Mouse (Mus musculus) kidney, postnatal 0 days (tissue): ENCODE data around the gene Abhd5. TPM values are rescaled to one million over a fixed set of nuclear protein-coding genes. Genes with fewer than 3 reads are reported as not detected.

ENCODE experiments used
- ATAC-seq: fragments of 200-750 bp; cut with Nextera tagmentation; replicated peaks from 2 replicates; pipeline ENCODE4 v1.8.0; 2017; ENCODE audit warnings: low read depth, moderate number of reproducible peaks, moderate TSS enrichment, moderate library complexity; ENCODE audit not compliant: low FRiP score
- DNase-seq: peaks from one replicate; pipeline ENCODE4 v3.0.0-alpha.2; 2016; ENCODE audit warnings: low spot score
- H3K27ac ChIP-seq: fragments of 300-500 bp; sonication (generic); 2 replicates; pipeline ENCODE4 v1.5.1; 2014; ENCODE audit warnings: mild to moderate bottlenecking
- H3K27me3 ChIP-seq: fragments of 300-500 bp; sonication (generic); 2 replicates; pipeline ENCODE4 v1.6.1; 2014; ENCODE audit warnings: low read length, mixed read lengths; ENCODE audit not compliant: insufficient read depth
- H3K36me3 ChIP-seq: fragments of 300-500 bp; sonication (generic); 2 replicates; pipeline ENCODE4 v1.6.1; 2014; ENCODE audit warnings: low read length, mixed read lengths; ENCODE audit not compliant: insufficient read depth
- H3K4me1 ChIP-seq: fragments of 300-500 bp; sonication (generic); replicated peaks from 2 replicates; pipeline ENCODE4 v1.6.1; 2014; ENCODE audit warnings: antibody characterized with exemption, low read length, mixed read lengths; ENCODE audit not compliant: insufficient read depth
- H3K4me2 ChIP-seq: fragments of 300-500 bp; sonication (generic); 2 replicates; pipeline ENCODE4 v1.6.1; 2014; ENCODE audit warnings: mild to moderate bottlenecking, low read length, moderate library complexity, mixed read lengths
- H3K4me3 ChIP-seq: fragments of 300-500 bp; sonication (generic); replicated peaks from 2 replicates; pipeline ENCODE4 v1.5.1; 2014; ENCODE audit warnings: low read depth, low read length
- H3K9ac ChIP-seq: fragments of 300-500 bp; sonication (generic); 2 replicates; pipeline ENCODE4 v1.6.1; 2014; ENCODE audit warnings: low read depth, low read length
- H3K9me3 ChIP-seq: fragments of 300-500 bp; sonication (generic); replicated peaks from 2 replicates; pipeline ENCODE4 v1.6.1; 2016; ENCODE audit warnings: low read length, inconsistent platforms, mixed read lengths
- CTCF ChIP-seq: IDR thresholded peaks from 2 replicates; pipeline ENCODE4 v1.5.1; 2016; ENCODE audit warnings: antibody characterized with exemption, low read depth, mild to moderate bottlenecking, moderate library complexity
- WGBS: fragments of 180-500 bp; shearing (Covaris S2); extraction: QIAGEN DNeasy Blood & Tissue Kit; methylation state at CpG from one replicate; pipeline ENCODE4 v1.1.7; 2014; 5-methylcytosine and 5-hydroxymethylcytosine counted together
- polyA plus RNA-seq: library from polyadenylated mRNA; unstranded; fragments of >200 nt; fragmentation: Nextera tagmentation; extraction: Ambion mirVana; gene quantifications from 2 replicates; pipeline ENCODE4 v1.2.1, GENCODE M21; 2015

Abhd5 gene
- polyA plus RNA-seq, 1 experiment from 2014 or later, result 30.3 TPM

GRCm38 (mm10) chr9:122322356-122322755, 29.1 kb upstream of the Abhd5 start:
- 67% methylated on average over 3 of the region's 3 CpGs for WGBS
- Histone ChIP-seq H3K4me3 (no peak overlapping the region), H3K36me3 (no peaks in the 10 kb centered on the region), H3K9ac (no peak overlapping the region), H3K4me2 (no peak overlapping the region), H3K27me3 (no peaks in the 10 kb centered on the region), H3K4me1 (no peaks in the 10 kb centered on the region), H3K27ac (no peak overlapping the region), H3K9me3 (no peaks in the 10 kb centered on the region)
- ATAC-seq (no peak), DNase-seq (no peak)
- no peak for TF ChIP-seq CTCF

DNA sequence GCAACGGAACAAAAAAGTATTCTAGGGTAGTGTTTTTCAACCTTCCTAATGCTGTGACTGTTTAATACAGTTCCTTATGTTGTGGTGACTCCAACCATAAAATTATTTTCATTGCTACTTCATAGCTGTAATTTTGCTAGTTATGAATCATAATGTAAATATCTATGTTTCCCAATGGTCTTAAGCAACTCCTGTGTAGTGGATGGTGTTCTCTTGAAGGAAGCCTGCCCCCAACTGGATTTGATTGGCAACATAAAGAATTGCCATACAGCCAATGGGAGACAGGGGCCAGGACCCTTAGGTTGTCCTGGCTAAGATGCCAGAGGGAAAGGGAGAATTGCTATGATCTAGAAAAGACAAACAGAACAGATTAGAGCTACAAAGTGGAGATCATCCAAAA, 25.4 kb upstream of the Abhd5 start:
- no peak for TF ChIP-seq CTCF
- Histone ChIP-seq H3K36me3 (no peaks in the 10 kb centered on the region), H3K4me1 (no peaks in the 10 kb centered on the region), H3K4me3 (no peak overlapping the region), H3K27ac (no peak overlapping the region), H3K27me3 (no peaks in the 10 kb centered on the region), H3K9me3 (no peaks in the 10 kb centered on the region), H3K4me2 (no peak overlapping the region), H3K9ac (no peak overlapping the region)
- 94% methylated on average over 1 of the region's 1 CpGs for WGBS
- no peak for ATAC-seq
- no peak for DNase-seq

DNA sequence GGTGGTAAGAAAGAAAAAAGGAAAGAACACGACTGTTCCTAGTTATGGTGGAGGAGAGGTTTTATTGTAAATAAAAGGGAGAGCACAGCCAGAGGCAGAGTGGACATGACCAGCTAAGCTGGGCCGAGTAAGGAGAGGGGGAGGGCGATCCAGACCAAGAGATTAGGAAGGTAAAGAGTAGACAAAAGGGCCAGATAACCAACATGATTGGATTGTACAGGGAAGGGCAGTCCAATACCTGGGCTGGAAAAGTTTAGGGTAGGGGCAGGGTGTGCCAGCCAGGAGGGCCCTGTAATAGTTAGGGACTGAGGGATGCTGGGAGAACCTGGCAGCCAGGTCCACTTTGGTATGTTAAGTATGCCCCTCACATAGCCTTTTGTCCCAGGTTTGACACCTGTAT, 23.2 kb upstream of the Abhd5 start:
- no peak for DNase-seq
- 76% methylated on average over 3 of the region's 3 CpGs for WGBS
- no peak for TF ChIP-seq CTCF

DNA sequence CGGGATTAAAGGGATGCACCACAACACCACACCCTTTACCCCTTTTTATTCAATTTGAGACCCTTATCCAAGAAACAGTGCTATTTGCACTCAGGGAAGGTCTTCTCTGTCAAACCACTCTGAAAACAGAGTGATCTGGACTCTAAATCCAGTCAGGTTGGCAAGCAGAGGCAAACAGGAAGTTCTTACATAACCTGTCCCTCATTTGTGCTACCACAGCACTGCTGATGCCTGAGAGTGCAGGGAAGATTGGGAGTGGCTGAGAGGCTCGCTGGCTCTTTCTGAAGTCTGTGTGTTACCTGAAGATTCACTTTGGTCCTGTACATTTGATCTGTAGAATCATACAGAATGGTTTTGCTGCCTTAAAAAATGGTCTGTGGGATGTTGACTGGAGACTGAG, 14.7 kb upstream of the Abhd5 start:
- no peak for TF ChIP-seq CTCF
- DNase-seq (no peak), ATAC-seq (no peak)
- Histone ChIP-seq H3K9ac (no peak overlapping the region), H3K36me3 (no peaks in the 10 kb centered on the region), H3K27me3 (no peaks in the 10 kb centered on the region), H3K27ac (no peak overlapping the region), H3K9me3 (no peaks in the 10 kb centered on the region), H3K4me3 (no peak overlapping the region), H3K4me1 (no peaks in the 10 kb centered on the region), H3K4me2 (no peak overlapping the region)
- WGBS, result 68% methylated on average over 2 of the region's 2 CpGs

More for the DNA sequence above, 23.2 kb upstream of the Abhd5 start:
- no peaks in the 10 kb centered on the region for H3K36me3 ChIP-seq
- no peak for ATAC-seq
- H3K4me1 ChIP-seq, result no peaks in the 10 kb centered on the region
- no peaks in the 10 kb centered on the region for H3K9me3 ChIP-seq
- H3K4me3 ChIP-seq, result no peak overlapping the region
- no peak overlapping the region for H3K27ac ChIP-seq
- H3K27me3 ChIP-seq, result no peaks in the 10 kb centered on the region
- no peak overlapping the region for H3K9ac ChIP-seq
- no peak overlapping the region for H3K4me2 ChIP-seq

- Histone ChIP-seq H3K27me3 (no peaks in the 10 kb centered on the region), H3K4me3 (no peak overlapping the region), H3K4me1 (no peaks in the 10 kb centered on the region), H3K9ac (no peak overlapping the region), H3K9me3 (no peaks in the 10 kb centered on the region), H3K27ac (no peak overlapping the region), H3K4me2 (no peak overlapping the region), H3K36me3 (no peaks in the 10 kb centered on the region)
- ATAC-seq (peak; percentile 80), DNase-seq (peak; percentile 12)
- TF ChIP-seq CTCF, result no peak
- 41% methylated on average over 8 of the region's 8 CpGs for WGBS
Measured at GRCm38 (mm10) chr9:122337510-122337931, 13.9 kb upstream of the Abhd5 start.

DNA sequence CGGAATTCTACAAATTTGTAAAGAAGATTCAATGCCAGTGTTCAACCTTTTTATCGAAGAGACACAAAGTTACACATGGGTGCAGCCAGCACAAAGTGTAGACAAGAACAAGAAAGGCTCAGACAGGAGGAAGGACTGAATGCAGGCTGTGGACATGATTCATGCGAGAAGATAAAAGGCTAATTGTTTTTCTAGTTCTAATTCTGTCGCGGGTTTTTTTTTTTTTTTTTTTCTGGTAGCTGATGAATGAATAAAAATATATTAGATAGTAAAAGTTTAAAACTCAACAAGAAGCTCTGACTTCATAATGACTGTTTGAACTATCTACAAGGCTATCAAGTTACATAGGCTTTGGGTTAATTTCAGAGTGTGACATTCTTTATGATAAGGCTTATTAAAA, 11.4 kb upstream of the Abhd5 start:
- no peak overlapping the region for H3K27ac ChIP-seq
- H3K4me3 ChIP-seq, result no peak overlapping the region
- no peaks in the 10 kb centered on the region for H3K27me3 ChIP-seq
- DNase-seq (no peak), ATAC-seq (no peak)
- no peak overlapping the region for H3K9ac ChIP-seq
- no peaks in the 10 kb centered on the region for H3K4me1 ChIP-seq
- H3K4me2 ChIP-seq, result no peak overlapping the region
- H3K9me3 ChIP-seq, result no peaks in the 10 kb centered on the region
- no peaks in the 10 kb centered on the region for H3K36me3 ChIP-seq
- no peak for TF ChIP-seq CTCF
- WGBS, result 49% methylated on average over 5 of the region's 5 CpGs

GRCm38 (mm10) chr9:122343399-122343798, 8.0 kb upstream of the Abhd5 start:
- Histone ChIP-seq H3K27ac (no peak overlapping the region), H3K9me3 (no peaks in the 10 kb centered on the region), H3K9ac (no peak overlapping the region), H3K4me2 (no peak overlapping the region), H3K4me3 (no peak overlapping the region), H3K36me3 (no peaks in the 10 kb centered on the region), H3K27me3 (no peaks in the 10 kb centered on the region), H3K4me1 (no peaks in the 10 kb centered on the region)
- no peak for TF ChIP-seq CTCF
- WGBS, result 86% methylated on average over 7 of the region's 7 CpGs
- DNase-seq (no peak), ATAC-seq (no peak)
